Mouse (Mus musculus): ENCODE measurements around the gene Cenpj.

Gene Cenpj

DNA sequence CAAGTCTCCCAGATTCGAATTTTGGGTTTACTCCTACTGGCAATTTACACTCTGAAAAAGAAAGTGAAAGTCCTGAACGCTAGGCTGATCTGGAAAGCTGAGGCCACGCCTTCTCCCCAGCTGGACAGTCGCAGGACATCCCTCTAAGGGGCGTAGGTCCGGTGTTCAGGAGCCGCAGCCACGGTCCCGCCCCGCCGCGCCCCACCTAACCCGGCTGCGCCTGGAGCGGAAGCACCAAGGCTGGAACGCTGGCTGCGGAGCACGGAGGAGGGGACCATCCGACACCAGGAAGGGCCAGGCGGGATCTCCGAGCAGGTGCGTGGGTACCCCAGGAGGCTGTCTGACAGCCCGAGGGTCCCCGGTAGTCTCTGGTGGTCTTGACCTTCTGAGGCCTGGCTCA is at the start of gene Cenpj, which contains the start of gene Parp4:
TSS of gene Cenpj (minus strand) at position 10 of the 400 bp plus-strand sequence.
TSS of gene Parp4 (plus strand) at position 204 of the 400 bp plus-strand sequence.
- CTCF ChIA-PET: no interaction called here

- CTCF ChIA-PET: no interaction called here
Measured at GRCm38 (mm10) chr14:56620425-56620824, 45.2 kb upstream of the Cenpj start.

- CTCF ChIA-PET: no interaction called here
Measured at GRCm38 (mm10) chr14:56617470-56617869, 42.2 kb upstream of the Cenpj start.

- CTCF ChIA-PET: no interaction called here
Measured at GRCm38 (mm10) chr14:56613212-56613611, 38.0 kb upstream of the Cenpj start.

GRCm38 (mm10) chr14:56605136-56605535 is 29.9 kb upstream of the Cenpj start:
- CTCF ChIA-PET: no interaction called here

- CTCF ChIA-PET: no interaction called here
Measured at GRCm38 (mm10) chr14:56604438-56604837, 29.2 kb upstream of the Cenpj start.

GRCm38 (mm10) chr14:56602069-56602468 is 26.8 kb upstream of the Cenpj start:
- CTCF ChIA-PET: no interaction called here

DNA sequence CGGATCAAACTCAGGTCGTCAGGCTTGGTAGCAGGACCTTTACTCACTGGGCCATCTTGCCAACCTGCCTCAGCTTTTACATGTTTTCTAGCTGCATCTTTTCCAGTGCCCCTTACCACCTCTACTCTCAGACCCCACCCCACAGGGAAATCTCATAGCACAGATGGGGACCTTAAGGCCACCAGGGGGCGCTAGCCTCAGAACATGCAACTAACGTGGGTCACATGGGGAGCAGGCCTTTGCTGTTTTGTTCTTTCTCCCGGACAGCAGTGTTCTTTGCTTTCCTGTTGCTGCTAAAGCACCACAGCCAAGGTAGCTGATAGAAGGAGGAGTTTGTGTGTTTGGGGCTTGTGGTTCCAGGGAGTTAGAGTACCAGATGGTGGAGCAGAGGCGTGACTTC is 23.5 kb upstream of the Cenpj start:
- CTCF ChIA-PET: no interaction called here

- CTCF ChIA-PET: no interaction called here
Measured at GRCm38 (mm10) chr14:56594811-56595210, 19.6 kb upstream of the Cenpj start.

DNA sequence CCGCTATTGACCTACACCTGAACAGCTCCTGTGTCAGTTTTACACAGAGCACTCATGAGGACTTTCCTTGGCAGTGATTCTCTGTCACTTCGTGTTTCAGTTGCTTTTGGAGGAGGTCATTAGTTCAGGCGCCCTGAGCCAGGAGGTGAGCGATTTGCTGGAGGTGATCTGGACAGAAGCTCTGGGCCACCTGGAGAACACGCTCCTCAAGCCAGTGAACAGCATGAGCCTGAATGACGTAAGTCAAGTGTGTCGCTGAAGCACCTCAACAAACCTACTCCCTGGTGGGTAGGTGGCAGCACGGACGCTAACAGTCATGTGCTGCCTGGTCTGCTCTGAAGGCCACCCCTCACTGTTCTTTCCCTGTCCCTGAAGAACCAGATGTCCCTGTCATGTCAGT is 17.0 kb upstream of the Cenpj start:
- CTCF ChIA-PET: no interaction called here

- CTCF ChIA-PET: no interaction called here
Measured at GRCm38 (mm10) chr14:56582294-56582693, 7.1 kb upstream of the Cenpj start.

GRCm38 (mm10) chr14:56581117-56581516 is 5.9 kb upstream of the Cenpj start:
- CTCF ChIA-PET: interaction anchor here (0.7 kb wide), 1 partner anchor 244 kb away, joined by 5 read pairs; no protein-coding TSS in a partner anchor

DNA sequence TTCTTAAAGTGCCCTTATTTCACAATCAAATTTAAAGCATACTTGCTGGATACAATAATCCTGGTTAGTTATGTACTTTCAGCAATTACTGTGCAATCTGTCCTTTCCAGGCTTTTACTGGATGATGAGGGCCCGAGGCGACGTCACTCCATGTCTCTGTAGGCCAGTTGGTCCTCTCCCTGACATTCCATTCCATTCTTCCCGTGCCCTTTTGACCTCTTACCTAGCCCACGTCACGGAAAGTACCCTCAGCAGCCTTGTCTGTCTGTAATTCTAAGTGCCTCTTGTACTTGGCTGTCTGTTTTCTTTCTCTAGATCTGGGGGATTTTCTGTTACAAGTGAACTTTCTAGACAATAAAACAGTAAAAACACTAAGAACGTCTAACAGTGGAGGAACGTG is 3.8 kb upstream of the Cenpj start:
- CTCF ChIA-PET: no interaction called here

- CTCF ChIA-PET: no interaction called here
Measured at GRCm38 (mm10) chr14:56575969-56576901, 1.0 kb upstream of the Cenpj start.

DNA sequence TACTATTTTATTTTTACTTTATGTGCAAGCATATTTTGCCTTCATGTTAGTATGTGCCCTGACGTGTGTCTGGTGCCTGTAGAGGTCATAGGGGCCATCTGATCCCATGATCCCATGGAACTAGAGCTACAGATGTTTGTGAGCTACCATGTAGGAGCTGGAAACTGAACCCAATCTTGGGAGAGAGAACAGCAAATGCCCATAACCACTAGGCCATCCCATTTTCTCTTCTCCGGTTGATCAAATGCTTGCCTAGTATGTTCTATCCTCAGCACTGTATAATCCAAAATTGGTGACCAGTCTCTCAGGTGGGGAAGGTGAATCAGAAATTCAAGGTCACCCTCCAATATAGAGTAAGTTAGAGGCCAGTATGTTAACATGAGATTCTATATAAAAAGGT is 2.7 kb downstream of the Cenpj start:
- CTCF ChIA-PET: no interaction called here

DNA sequence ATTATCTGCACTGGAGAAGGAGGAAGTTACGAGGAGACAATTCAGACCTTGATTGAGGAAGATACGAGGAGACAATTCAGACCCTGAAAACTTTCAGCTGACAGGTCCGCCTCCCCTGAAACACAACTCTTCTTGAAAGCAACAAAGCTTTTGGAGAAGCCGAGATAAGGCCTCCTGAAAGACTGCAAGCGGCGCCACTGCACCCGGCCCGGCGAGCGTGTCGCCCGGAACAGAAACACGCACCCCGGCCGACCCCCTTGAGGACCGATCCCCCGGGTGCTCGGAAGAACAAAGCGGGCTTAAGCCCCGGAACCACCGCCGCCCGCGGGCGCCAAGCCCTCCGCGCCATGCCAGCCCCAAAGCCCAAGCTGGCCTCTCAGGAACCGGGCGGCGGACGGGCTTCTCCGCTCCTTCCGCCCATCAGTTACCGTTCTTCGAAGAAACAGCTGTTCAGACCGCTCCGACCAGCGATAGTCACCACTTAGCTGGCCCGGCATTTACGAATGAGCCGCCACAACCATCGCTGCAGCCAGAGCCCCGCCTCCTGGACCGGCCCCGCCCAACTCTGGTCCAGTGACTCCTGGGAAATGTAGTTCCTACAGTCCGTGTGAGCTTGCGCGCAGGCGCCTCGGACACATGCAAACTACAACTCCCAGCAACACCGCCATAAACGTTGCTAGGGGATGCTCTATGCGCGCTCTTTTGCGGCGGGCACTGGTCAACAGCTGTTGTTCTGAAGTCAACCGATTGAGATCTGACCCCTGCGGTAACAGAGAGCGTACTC is 3.7 kb downstream of the Cenpj start:
- CTCF ChIA-PET: interaction anchor here (0.6 kb wide), 1 partner anchor 53 kb away, joined by 3 read pairs; no protein-coding TSS in a partner anchor

DNA sequence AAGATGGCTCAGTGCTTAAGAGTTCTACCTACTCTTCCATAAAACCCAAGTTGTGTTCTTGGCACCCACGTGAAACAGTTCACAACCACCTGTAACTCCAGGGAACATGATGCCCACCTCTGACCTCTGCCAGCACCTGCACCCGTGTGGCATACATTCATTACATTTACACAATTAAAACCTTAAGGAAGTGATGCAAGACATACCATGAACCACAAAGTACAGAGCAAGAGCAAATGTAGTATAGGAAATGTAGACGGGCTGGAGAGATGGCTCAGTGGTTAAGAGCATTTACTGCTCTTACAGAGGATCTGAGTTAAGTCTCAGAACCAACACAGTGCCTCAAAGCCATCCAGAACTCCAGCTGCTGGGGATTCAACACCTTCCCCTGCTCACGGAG is 6.2 kb downstream of the Cenpj start:
- CTCF ChIA-PET: interaction anchor here (0.5 kb wide), 1 partner anchor 255 kb away, joined by 7 read pairs; no protein-coding TSS in a partner anchor

GRCm38 (mm10) chr14:56567476-56567875 is 7.7 kb downstream of the Cenpj start:
- CTCF ChIA-PET: no interaction called here

GRCm38 (mm10) chr14:56559134-56559533 is 16.1 kb downstream of the Cenpj start:
- CTCF ChIA-PET: interaction anchor here (0.6 kb wide), 1 partner anchor 18 kb away, joined by 3 read pairs; no protein-coding TSS in a partner anchor

DNA sequence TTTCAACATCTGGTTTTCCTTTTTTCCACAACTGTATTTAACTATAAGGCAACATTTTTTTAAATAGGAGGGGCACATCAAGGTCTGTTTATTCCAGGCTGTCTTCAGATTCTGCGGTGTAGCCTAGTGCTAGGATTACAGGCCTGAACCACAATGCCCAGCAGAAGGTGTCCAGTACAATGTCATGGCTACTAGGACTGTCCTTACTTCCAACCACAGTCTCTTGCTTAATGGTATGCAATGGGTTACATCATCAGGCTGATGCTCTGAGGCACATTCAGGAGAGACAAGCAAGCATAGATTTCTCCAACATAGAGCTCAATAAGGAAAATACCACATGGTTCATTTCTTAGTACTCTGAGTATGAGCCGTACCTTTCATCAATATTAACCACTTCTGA is 20.5 kb downstream of the Cenpj start:
- CTCF ChIA-PET: no interaction called here

GRCm38 (mm10) chr14:56553331-56553730 is 21.9 kb downstream of the Cenpj start:
- CTCF ChIA-PET: no interaction called here

DNA sequence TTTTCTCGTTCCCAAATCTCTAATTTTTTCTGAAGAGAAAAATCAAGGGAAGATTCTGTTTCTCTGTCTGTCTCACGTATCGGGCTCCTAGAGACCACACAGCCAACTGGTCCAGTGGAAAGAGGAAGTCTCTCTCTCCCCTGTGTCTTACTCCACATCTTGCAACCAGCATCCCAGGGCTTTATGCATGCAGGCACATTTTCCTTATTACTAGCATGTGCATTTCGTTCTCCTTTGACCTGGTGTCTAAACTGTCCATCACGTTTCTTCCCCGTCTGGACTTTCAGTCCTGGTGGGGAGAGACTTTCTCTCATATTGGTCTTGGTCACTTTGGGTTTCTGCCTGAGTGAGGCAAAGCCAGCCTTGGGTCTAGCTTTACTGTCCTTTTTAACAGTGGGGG is 22.3 kb downstream of the Cenpj start:
- CTCF ChIA-PET: no interaction called here

DNA sequence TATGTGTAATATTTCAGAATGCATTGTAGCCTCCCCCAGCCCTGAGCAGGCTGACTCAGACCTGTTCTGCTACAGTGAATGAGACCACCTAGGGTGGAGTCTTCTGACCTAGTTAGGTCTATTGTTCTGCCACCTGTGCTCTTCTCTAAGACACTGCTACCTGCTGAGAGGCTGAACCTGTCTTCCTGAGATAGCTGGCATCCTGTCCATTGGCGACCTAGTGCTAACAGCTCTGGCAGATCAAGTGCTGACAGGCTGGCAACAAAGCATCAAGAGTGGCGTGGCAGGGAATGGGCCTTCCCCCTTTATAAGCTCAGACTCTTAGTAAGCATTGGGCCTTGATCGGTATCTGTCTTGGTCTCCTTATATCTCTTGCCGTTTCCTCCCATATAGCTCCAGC is 24.3 kb downstream of the Cenpj start:
- CTCF ChIA-PET: no interaction called here
